In genomic region chr2:124610586-124611105, GRCm38 (mm10) we compare ENCODE assay signal across 9 mouse cellular contexts.
A peak's percentile ranks its signal among the peaks of the same experiment; 100 is the strongest.
DNase-seq lines count a peak whose midpoint lies in the region; ATAC-seq and TF ChIP-seq lines count a peak whose summit lies in the region.
"Had no signal": no experiment of that assay in that cellular context is flagged by ENCODE, and none has a peak within 500 bp of the region (broad histone marks: within the 10 kb centered on the region; RNA-seq: fewer than 3 reads in every experiment).

No protein-coding gene starts in this region.

- no peaks in the 10 kb centered on the region for H3K27me3 ChIP-seq in heart, embryonic 13.5 days (replicated peaks)
- peaks cover 16% of the 10 kb centered on the region; the same call in 1 of the 2 replicates for H3K27me3 ChIP-seq in forebrain, embryonic 13.5 days
- peaks cover 42% of the 10 kb centered on the region for H3K27me3 ChIP-seq in liver, embryonic 15.5 days
- no peaks in the 10 kb centered on the region for H3K27me3 ChIP-seq in stomach, embryonic 16.5 days (ENCODE audit: control insufficient read depth, insufficient read depth, low read length)

- H3K4me3 ChIP-seq in heart, embryonic 13.5 days: peak overlapping the region; percentile 72
- H3K4me3 ChIP-seq in ES-E14 (ENCODE audit: insufficient read depth in 1 of 2, low read depth in 1 of 2, low read length in 2 of 2, poor library complexity in 1 of 2, severe bottlenecking in 1 of 2): peak overlapping the region; percentile 79 to 84
- peak overlapping the region; percentile 80 for H3K4me3 ChIP-seq in forebrain, embryonic 13.5 days
- peak overlapping the region; percentile 56 for H3K4me3 ChIP-seq in liver, embryonic 15.5 days (replicated peaks)
- H3K4me3 ChIP-seq in stomach, embryonic 16.5 days (replicated peaks; ENCODE audit: low read length): peak overlapping the region; percentile 71

- peak overlapping the region; percentile 92 for H3K9ac ChIP-seq in heart, embryonic 13.5 days
- 0 out of 2 replicates have a peak overlapping the region, but pooled peaks have one; percentile 21 for H3K9ac ChIP-seq in ES-E14 (ENCODE audit: insufficient read depth, low read depth, low read length, poor library complexity, severe bottlenecking)
- peak overlapping the region; percentile 89 for H3K9ac ChIP-seq in forebrain, embryonic 13.5 days
- H3K9ac ChIP-seq in liver, embryonic 15.5 days: no peak overlapping the region; the same call in 1 of the 2 replicates
- peak overlapping the region; percentile 79 for H3K9ac ChIP-seq in stomach, embryonic 16.5 days (ENCODE audit: low read length)

- H3K27ac ChIP-seq in heart, embryonic 13.5 days (replicated peaks): peak overlapping the region; percentile 98
- no peak overlapping the region for H3K27ac ChIP-seq in ES-E14 (ENCODE audit: insufficient read depth, low read depth, low read length, poor library complexity, severe bottlenecking)
- H3K27ac ChIP-seq in forebrain, embryonic 13.5 days: peak overlapping the region; percentile 93
- H3K27ac ChIP-seq in liver, embryonic 15.5 days (replicated peaks): peak overlapping the region; percentile 73; the same call in 1 of the 2 replicates
- peak overlapping the region; percentile 95 for H3K27ac ChIP-seq in stomach, embryonic 16.5 days (ENCODE audit: low read length)

- peak overlapping the region; percentile 78 for H3K4me2 ChIP-seq in heart, embryonic 13.5 days
- peak overlapping the region; percentile 92 for H3K4me2 ChIP-seq in forebrain, embryonic 13.5 days
- H3K4me2 ChIP-seq in liver, embryonic 15.5 days: peak overlapping the region; percentile 65
- peak overlapping the region; percentile 72 for H3K4me2 ChIP-seq in stomach, embryonic 16.5 days (ENCODE audit: low read depth, low read length)

- ATAC-seq in heart, embryonic 13.5 days (ENCODE audit: extremely low read depth, insufficient number of reproducible peaks, low FRiP score, low TSS enrichment): no peak; the same call in 1 of the 2 replicates
- ATAC-seq in forebrain, embryonic 13.5 days: no peak
- ATAC-seq in liver, embryonic 15.5 days (ENCODE audit: insufficient read depth): no peak; the same call in 1 of the 2 replicates
- ATAC-seq in stomach, embryonic 16.5 days (ENCODE audit: insufficient read depth, low FRiP score): no peak; the same call in 1 of the 2 replicates

- no peaks in the 10 kb centered on the region for H3K36me3 ChIP-seq in heart, embryonic 13.5 days
- H3K36me3 ChIP-seq in ES-E14 (ENCODE audit: control insufficient read depth, insufficient read depth, low read length, poor library complexity, severe bottlenecking): no peaks in the 10 kb centered on the region
- no peaks in the 10 kb centered on the region for H3K36me3 ChIP-seq in forebrain, embryonic 13.5 days (ENCODE audit: poor library complexity, severe bottlenecking)
- H3K36me3 ChIP-seq in liver, embryonic 15.5 days (replicated peaks): no peaks in the 10 kb centered on the region
- H3K36me3 ChIP-seq in stomach, embryonic 16.5 days (ENCODE audit: control insufficient read depth, insufficient read depth, low read length): no peaks in the 10 kb centered on the region
- H3K36me3 ChIP-seq: G1E had no signal

- WGBS in heart, embryonic 13.5 days: under 1% methylated on average over 39 of the region's 39 CpGs
- under 1% methylated on average over 39 of the region's 39 CpGs for WGBS in forebrain, embryonic 13.5 days
- under 1% methylated on average over 39 of the region's 39 CpGs for WGBS in liver, embryonic 15.5 days (ENCODE audit: insufficient replicate concordance)
- WGBS in stomach, embryonic 16.5 days: under 1% methylated on average over 39 of the region's 39 CpGs

- DNase-seq in heart, postnatal 36 days: no peak
- peak; percentile 6 for DNase-seq in ES-E14 (ENCODE audit: low read depth, low spot score)
- no peak for DNase-seq in ovary, adult 18-20 months (ENCODE audit: low spot score)
- DNase-seq in testis, postnatal 10 days (ENCODE audit: low spot score): no peak

- intact Hi-C loops in heart, postnatal 36 days (cut with DNase I): loop anchor here (2.0 to 5.0 kb wide), 6 partner anchors 42 to 512 kb away; partner anchors contain the start of gene Myef2

- in situ Hi-C loops in ES-E14 (cut with MboI; ENCODE audit: low sequenced_read_pairs in 2 of 2, unreplicated experiment in 2 of 2): no loop called here

- H3K4me1 ChIP-seq in heart, embryonic 13.5 days: peaks cover 61% of the 10 kb centered on the region
- H3K4me1 ChIP-seq in ES-E14 (ENCODE audit: control insufficient read depth in 2 of 2, insufficient read depth in 2 of 2, low read length in 2 of 2, poor library complexity in 1 of 2): no peaks in the 10 kb centered on the region
- peaks cover 37% of the 10 kb centered on the region for H3K4me1 ChIP-seq in forebrain, embryonic 13.5 days
- peaks cover 4% of the 10 kb centered on the region; the same call in 1 of the 2 replicates for H3K4me1 ChIP-seq in liver, embryonic 15.5 days (replicated peaks)
- H3K4me1 ChIP-seq in stomach, embryonic 16.5 days (ENCODE audit: control insufficient read depth, insufficient read depth, low read length): peaks cover 9% of the 10 kb centered on the region; the same call in 1 of the 2 replicates

- no peaks in the 10 kb centered on the region for H3K9me3 ChIP-seq in heart, embryonic 13.5 days
- no peaks in the 10 kb centered on the region for H3K9me3 ChIP-seq in ES-E14 (ENCODE audit: control insufficient read depth, insufficient read depth, low read depth, low read length)
- no peaks in the 10 kb centered on the region for H3K9me3 ChIP-seq in forebrain, embryonic 13.5 days (replicated peaks)
- H3K9me3 ChIP-seq in liver, embryonic 15.5 days (replicated peaks): no peaks in the 10 kb centered on the region
- no peaks in the 10 kb centered on the region for H3K9me3 ChIP-seq in stomach, embryonic 16.5 days (replicated peaks; ENCODE audit: control insufficient read depth, low read length)

TF ChIP-seq in ES-E14, 5 proteins besides CTCF, POLR2A, EP300 and RAD21:
- TF ChIP-seq CHD2 (IDR thresholded peaks at IDR 0.05; ENCODE audit: low read depth, low read length): no peak
- no peak for TF ChIP-seq ZC3H11A (IDR thresholded peaks at IDR 0.05; ENCODE audit: borderline replicate concordance, low read depth, low read length)
- TF ChIP-seq MAFK (IDR thresholded peaks at IDR 0.05; ENCODE audit: insufficient read depth, low read depth, low read length): no peak
- TF ChIP-seq HCFC1 (IDR thresholded peaks at IDR 0.05; ENCODE audit: borderline replicate concordance, insufficient read depth, low read length): no peak
- no peak for TF ChIP-seq ZNF384 (IDR thresholded peaks at IDR 0.05; ENCODE audit: low read depth, low read length)
